Mouse (Mus musculus) stomach, postnatal 0 days (tissue): ENCODE results near the gene Syngr1. TPM values are rescaled to one million over a fixed set of nuclear protein-coding genes. Genes with fewer than 3 reads are reported as not detected.
A peak's percentile ranks its signal among the peaks of the same experiment; 100 is the strongest.

Source experiments
- ATAC-seq: fragments of 200-750 bp; cut with Nextera tagmentation; 2 replicates; pipeline ENCODE4 v1.8.0; 2017; ENCODE audit not compliant: low FRiP score, low TSS enrichment
- DNase-seq: peaks from one replicate; pipeline ENCODE4 v3.0.0-alpha.2; 2016; ENCODE audit warnings: low spot score
- H3K27ac ChIP-seq: fragments of 300-500 bp; sonication (generic); replicated peaks from 2 replicates; pipeline ENCODE4 v1.5.1; 2014; ENCODE audit warnings: mild to moderate bottlenecking, control low read depth
- H3K27me3 ChIP-seq: fragments of 300-500 bp; sonication (generic); 2 replicates; pipeline ENCODE4 v1.6.1; 2014; ENCODE audit warnings: low read length; ENCODE audit not compliant: control insufficient read depth, insufficient read depth
- H3K36me3 ChIP-seq: fragments of 300-500 bp; sonication (generic); 2 replicates; pipeline ENCODE4 v1.6.1; 2014; ENCODE audit warnings: low read length, mixed read lengths; ENCODE audit not compliant: control insufficient read depth, insufficient read depth
- H3K4me1 ChIP-seq: fragments of 300-500 bp; sonication (generic); replicated peaks from 2 replicates; pipeline ENCODE4 v1.6.1; 2014; ENCODE audit warnings: antibody characterized with exemption; ENCODE audit not compliant: control insufficient read depth, insufficient read depth
- H3K4me2 ChIP-seq: fragments of 300-500 bp; sonication (generic); replicated peaks from 2 replicates; pipeline ENCODE4 v1.6.1; 2014; ENCODE audit warnings: low read depth, mild to moderate bottlenecking, control low read depth, moderate library complexity
- H3K4me3 ChIP-seq: fragments of 300-500 bp; sonication (generic); 2 replicates; pipeline ENCODE4 v1.5.1; 2014; ENCODE audit warnings: low read depth, low read length, control low read depth
- H3K9ac ChIP-seq: fragments of 300-500 bp; sonication (generic); 2 replicates; pipeline ENCODE4 v1.6.1; 2014; ENCODE audit warnings: mild to moderate bottlenecking, low read length, control low read depth, mixed read lengths
- H3K9me3 ChIP-seq: fragments of 300-500 bp; sonication (generic); 2 replicates; pipeline ENCODE4 v1.6.1; 2016; ENCODE audit warnings: low read length; ENCODE audit not compliant: control insufficient read depth
- CTCF ChIP-seq: IDR thresholded peaks from 2 replicates; pipeline ENCODE4 v1.5.1; 2016; ENCODE audit warnings: antibody characterized with exemption, low read depth, mild to moderate bottlenecking, moderate library complexity
- EP300 ChIP-seq: optimal IDR thresholded peaks from 2 replicates; pipeline ENCODE3; 2016; ENCODE audit warnings: antibody characterized with exemption
- WGBS: fragments of 180-500 bp; shearing (Covaris S2); extraction: QIAGEN DNeasy Blood & Tissue Kit; methylation state at CpG from one replicate; pipeline ENCODE4 v1.1.7; 2014; 5-methylcytosine and 5-hydroxymethylcytosine counted together
- polyA plus RNA-seq: library from polyadenylated mRNA; unstranded; fragments of >200 nt; fragmentation: Nextera tagmentation; extraction: Ambion mirVana; gene quantifications from 2 replicates; pipeline ENCODE4 v1.2.1, GENCODE M21; 2015

The Syngr1 gene
- polyA plus RNA-seq, 1 experiment from 2014 or later, result 53.7 TPM

- Histone ChIP-seq H3K9me3 (no peaks in the 10 kb centered on the region), H3K36me3 (no peaks in the 10 kb centered on the region), H3K4me2 (no peak overlapping the region), H3K27ac (no peak overlapping the region), H3K9ac (no peak overlapping the region), H3K4me1 (no peaks in the 10 kb centered on the region), H3K27me3 (no peaks in the 10 kb centered on the region), H3K4me3 (no peak overlapping the region)
- 59% methylated on average over 2 of the region's 2 CpGs for WGBS
- ATAC-seq (no peak), DNase-seq (no peak)
- TF ChIP-seq CTCF (peak; percentile 61), EP300 (no peak)
Measured at GRCm38 (mm10) chr15:80112499-80112898, 21.4 kb downstream of the Syngr1 start.

- ATAC-seq (no peak), DNase-seq (no peak)
- Histone ChIP-seq H3K36me3 (no peaks in the 10 kb centered on the region), H3K9me3 (no peaks in the 10 kb centered on the region), H3K27ac (no peak overlapping the region), H3K4me1 (no peaks in the 10 kb centered on the region), H3K4me2 (no peak overlapping the region), H3K27me3 (no peaks in the 10 kb centered on the region), H3K4me3 (no peak overlapping the region), H3K9ac (no peak overlapping the region)
- no peak for TF ChIP-seq EP300
- TF ChIP-seq CTCF, result no peak
- 82% methylated on average over 7 of the region's 7 CpGs for WGBS
Measured at GRCm38 (mm10) chr15:80114414-80114813, 23.3 kb downstream of the Syngr1 start.

- H3K27ac ChIP-seq, result no peak overlapping the region; the same call in 1 of the 2 replicates
- WGBS, result 69% methylated on average over 5 of the region's 5 CpGs
- no peak overlapping the region for H3K9ac ChIP-seq
- no peak for DNase-seq
- no peak overlapping the region for H3K4me3 ChIP-seq
- H3K4me2 ChIP-seq, result no peak overlapping the region
- ATAC-seq, result no peak
- no peaks in the 10 kb centered on the region for H3K27me3 ChIP-seq
- TF ChIP-seq EP300 (no peak), CTCF (no peak)
- no peaks in the 10 kb centered on the region for H3K9me3 ChIP-seq
- no peaks in the 10 kb centered on the region for H3K36me3 ChIP-seq
- H3K4me1 ChIP-seq, result no peaks in the 10 kb centered on the region
Measured at GRCm38 (mm10) chr15:80115256-80115655, 24.1 kb downstream of the Syngr1 start.

DNA sequence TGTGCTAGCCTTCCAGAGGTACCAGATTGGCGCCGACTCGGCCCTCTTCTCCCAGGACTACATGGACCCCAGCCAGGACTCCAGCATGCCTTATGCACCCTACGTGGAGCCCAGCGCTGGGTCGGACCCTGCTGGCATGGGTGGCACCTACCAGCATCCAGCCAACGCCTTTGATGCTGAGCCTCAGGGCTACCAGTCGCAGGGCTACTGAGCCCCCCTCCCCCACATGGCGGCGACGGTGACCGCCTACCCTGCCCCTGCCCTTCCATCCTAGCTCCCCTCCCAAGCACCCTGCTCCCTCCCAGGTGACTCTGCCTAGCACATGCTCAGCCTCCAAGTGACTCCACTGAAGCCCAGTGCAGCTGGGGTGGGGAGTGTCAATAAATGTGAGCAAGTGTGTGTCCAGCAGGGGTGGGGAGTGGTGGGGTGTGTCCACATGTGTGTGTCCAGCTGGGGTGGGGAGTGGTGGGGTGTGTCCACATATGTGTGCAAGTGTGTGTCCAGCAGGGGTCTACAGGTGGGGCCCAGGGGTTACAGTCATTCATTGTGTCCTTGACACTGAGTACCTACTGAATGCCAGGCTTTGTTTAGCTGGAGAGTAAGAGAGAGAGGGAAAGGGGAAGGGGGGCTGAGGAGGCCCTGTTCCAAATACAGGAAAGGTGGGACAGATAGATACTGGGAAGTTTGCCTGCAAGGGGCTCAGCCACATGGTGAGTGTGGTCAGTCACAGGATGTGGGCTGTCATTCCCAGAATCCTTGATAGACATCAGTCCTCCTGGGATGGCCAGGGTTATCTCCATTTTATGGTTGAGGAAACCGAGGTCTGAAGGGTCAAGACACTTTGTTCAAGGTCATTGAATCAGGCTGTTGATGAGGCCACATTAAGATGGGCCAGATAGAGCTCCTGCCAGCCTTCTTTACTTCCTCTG lies 25.0 kb downstream of the Syngr1 start:
- DNase-seq (peak; percentile 82), ATAC-seq (peak; percentile 77)
- H3K4me1 ChIP-seq, result no peaks in the 10 kb centered on the region
- H3K36me3 ChIP-seq, result no peaks in the 10 kb centered on the region
- WGBS, result 61% methylated on average over 13 of the region's 13 CpGs
- H3K4me2 ChIP-seq, result no peak overlapping the region
- TF ChIP-seq EP300 (no peak), CTCF (no peak)
- no peak overlapping the region for H3K4me3 ChIP-seq
- H3K27ac ChIP-seq, result peak overlapping the region; percentile 24; the same call in 1 of the 2 replicates
- no peaks in the 10 kb centered on the region for H3K9me3 ChIP-seq
- no peaks in the 10 kb centered on the region for H3K27me3 ChIP-seq
- no peak overlapping the region for H3K9ac ChIP-seq

- H3K4me3 ChIP-seq, result no peak overlapping the region
- DNase-seq, result peak; percentile 48
- no peaks in the 10 kb centered on the region for H3K27me3 ChIP-seq
- no peak overlapping the region for H3K27ac ChIP-seq
- H3K9me3 ChIP-seq, result no peaks in the 10 kb centered on the region
- no peak overlapping the region for H3K9ac ChIP-seq
- ATAC-seq, result no peak
- TF ChIP-seq CTCF (no peak), EP300 (no peak)
- H3K4me1 ChIP-seq, result no peaks in the 10 kb centered on the region
- 54% methylated on average over 8 of the region's 8 CpGs for WGBS
- H3K36me3 ChIP-seq, result no peaks in the 10 kb centered on the region
- no peak overlapping the region for H3K4me2 ChIP-seq
Measured at GRCm38 (mm10) chr15:80117154-80117553, 26.0 kb downstream of the Syngr1 start.

- no peak for DNase-seq
- Histone ChIP-seq H3K9me3 (no peaks in the 10 kb centered on the region), H3K36me3 (no peaks in the 10 kb centered on the region), H3K4me1 (no peaks in the 10 kb centered on the region), H3K27ac (no peak overlapping the region), H3K4me2 (no peak overlapping the region), H3K27me3 (no peaks in the 10 kb centered on the region), H3K9ac (no peak overlapping the region), H3K4me3 (no peak overlapping the region)
- TF ChIP-seq EP300, result no peak
- TF ChIP-seq CTCF, result no peak
- ATAC-seq, result no peak
- WGBS, result 90% methylated on average over 6 of the region's 6 CpGs
Measured at GRCm38 (mm10) chr15:80119076-80119475, 27.9 kb downstream of the Syngr1 start.
